Mouse (Mus musculus): ENCODE data around the gene Mical3. TPM values are rescaled to one million over a fixed set of nuclear protein-coding genes. Genes with fewer than 3 reads are reported as not detected.

The Mical3 gene
- polyA plus RNA-seq, 1 experiment from 2014 or later, result 20.7 TPM

DNA sequence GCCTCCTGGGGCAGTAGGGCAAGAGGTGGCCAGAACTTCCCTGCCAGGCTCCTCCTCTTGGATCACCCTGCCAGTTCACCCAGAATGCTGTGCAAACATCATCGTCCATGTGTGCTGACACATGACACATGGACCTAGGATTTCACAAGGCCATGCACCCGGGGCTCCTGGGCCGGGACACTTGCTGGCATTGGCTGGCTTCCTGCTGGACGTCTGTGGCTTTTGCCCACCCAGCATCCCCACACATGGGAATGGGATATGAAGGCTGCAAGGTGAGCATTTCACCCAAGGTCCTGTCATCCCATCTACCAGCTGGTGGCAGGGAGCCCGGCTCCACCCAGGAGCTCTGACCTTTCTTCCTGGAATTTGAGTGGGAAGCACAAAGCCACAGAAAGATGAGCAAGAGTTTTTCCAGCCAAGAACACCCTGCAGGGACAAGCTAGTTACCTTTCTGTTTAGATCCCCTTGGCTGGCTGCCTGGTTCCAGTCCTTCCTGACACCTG is 8.0 kb downstream of the Mical3 start:
- Histone ChIP-seq H3K27me3 (no peaks in the 10 kb centered on the region), H3K9me3 (replicated peaks) (no peaks in the 10 kb centered on the region), H3K4me3 (no peak overlapping the region), H3K4me2 (replicated peaks) (no peak overlapping the region), H3K36me3 (no peaks in the 10 kb centered on the region), H3K27ac (no peak overlapping the region), H3K9ac (no peak overlapping the region), H3K4me1 (peaks cover 4% of the 10 kb centered on the region)
- WGBS, result 74% methylated on average over 5 of the region's 5 CpGs
- ATAC-seq (ENCODE audit: low FRiP score), result no peak

DNA sequence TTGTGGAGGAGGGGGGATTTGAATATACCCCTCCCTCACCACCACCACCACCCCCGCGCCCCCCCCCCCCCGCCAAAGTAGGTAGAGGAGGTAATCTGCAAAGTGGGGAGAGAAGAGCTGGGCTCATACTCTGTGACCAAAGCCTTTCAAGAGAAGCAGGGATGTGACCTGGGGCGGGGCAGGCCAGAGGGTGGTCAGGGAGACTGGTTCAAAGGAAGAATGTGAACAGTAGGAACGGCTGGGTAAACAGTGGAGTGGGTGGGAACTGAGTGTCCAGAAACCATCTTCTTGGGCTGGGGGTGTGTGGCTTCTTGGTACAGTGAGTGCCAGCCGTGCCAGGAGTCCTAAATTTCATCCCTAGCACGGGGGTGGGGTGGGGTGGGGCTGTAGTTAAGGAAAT is 10.0 kb downstream of the Mical3 start:
- no peak for ATAC-seq (ENCODE audit: low FRiP score)
- H3K36me3 ChIP-seq, result no peaks in the 10 kb centered on the region
- no peaks in the 10 kb centered on the region for H3K9me3 ChIP-seq (replicated peaks)
- 33% methylated on average over 7 of the region's 7 CpGs for WGBS
- H3K4me3 ChIP-seq, result no peak overlapping the region
- H3K4me1 ChIP-seq, result peaks cover 3% of the 10 kb centered on the region; the same call in 1 of the 2 replicates
- H3K4me2 ChIP-seq (replicated peaks), result no peak overlapping the region
- no peak overlapping the region for H3K27ac ChIP-seq
- H3K27me3 ChIP-seq, result no peaks in the 10 kb centered on the region
- no peak overlapping the region for H3K9ac ChIP-seq

DNA sequence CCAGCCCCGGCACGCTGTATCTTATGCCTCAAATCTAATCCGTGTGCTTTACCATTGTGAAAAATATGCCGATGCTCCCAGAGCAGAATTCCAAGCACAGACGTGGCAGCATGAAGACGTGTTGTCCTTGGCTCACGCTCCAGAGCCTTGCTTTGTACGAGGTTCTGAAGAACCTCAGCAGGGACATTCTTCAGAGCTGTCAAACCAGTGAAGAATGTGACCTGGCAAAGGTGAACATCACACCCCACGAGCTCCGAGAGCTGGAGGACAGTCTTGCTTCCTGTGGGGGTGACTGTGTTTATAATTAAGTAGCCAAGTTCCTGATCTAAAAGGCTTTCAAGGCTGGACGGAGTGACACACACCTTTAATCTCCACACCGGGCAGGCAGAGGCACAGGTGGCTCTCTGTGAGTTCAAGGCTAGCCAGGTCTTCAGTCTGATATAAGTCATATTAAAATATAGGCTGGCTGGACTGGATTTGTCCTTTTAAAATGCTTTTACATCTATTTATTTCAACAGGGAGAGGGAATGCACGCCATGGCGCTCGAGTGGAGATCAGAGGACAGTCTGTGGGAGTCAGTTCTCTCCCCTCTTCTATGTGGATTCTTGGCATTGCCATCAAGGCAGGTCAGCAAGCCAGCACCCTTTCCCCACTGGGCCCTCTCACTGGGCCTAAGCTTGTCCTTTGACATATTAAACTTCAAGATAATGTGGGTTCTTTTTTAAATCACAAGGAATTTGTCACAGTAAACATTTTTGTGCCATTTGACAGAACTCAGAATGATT is 12.6 kb downstream of the Mical3 start:
- no peak overlapping the region for H3K4me3 ChIP-seq
- H3K27ac ChIP-seq, result no peak overlapping the region
- no peak overlapping the region for H3K9ac ChIP-seq
- WGBS, result 83% methylated on average over 15 of the region's 15 CpGs
- H3K4me2 ChIP-seq (replicated peaks), result no peak overlapping the region
- H3K36me3 ChIP-seq, result no peaks in the 10 kb centered on the region
- ATAC-seq (ENCODE audit: low FRiP score), result no peak
- H3K27me3 ChIP-seq, result no peaks in the 10 kb centered on the region
- H3K4me1 ChIP-seq, result peaks cover 3% of the 10 kb centered on the region; the same call in 1 of the 2 replicates
- H3K9me3 ChIP-seq (replicated peaks), result no peaks in the 10 kb centered on the region

DNA sequence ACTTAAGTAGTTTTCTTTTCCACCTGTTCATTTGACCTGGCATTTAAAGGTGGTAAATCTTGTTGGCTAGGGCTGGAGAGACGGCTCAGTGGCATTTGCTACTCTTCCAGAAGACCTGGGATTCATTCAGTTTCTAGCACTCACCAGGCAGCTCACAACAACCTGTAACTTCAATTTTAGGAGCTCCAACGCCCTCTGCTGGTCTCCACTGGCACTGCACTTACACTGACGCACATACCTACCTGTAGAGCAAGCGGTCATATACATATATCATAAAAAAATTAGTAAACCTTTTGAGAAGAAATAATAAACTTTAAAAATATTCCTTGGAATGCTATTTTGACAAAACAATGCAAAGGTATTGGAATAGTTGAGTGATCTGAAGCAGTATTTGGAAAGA is 13.7 kb downstream of the Mical3 start:
- no peaks in the 10 kb centered on the region for H3K9me3 ChIP-seq (replicated peaks)
- ATAC-seq (ENCODE audit: low FRiP score), result no peak
- H3K9ac ChIP-seq, result no peak overlapping the region
- H3K27me3 ChIP-seq, result no peaks in the 10 kb centered on the region
- no peak overlapping the region for H3K4me2 ChIP-seq (replicated peaks)
- peaks cover 3% of the 10 kb centered on the region; the same call in 1 of the 2 replicates for H3K4me1 ChIP-seq
- no peaks in the 10 kb centered on the region for H3K36me3 ChIP-seq
- no peak overlapping the region for H3K27ac ChIP-seq
- no peak overlapping the region for H3K4me3 ChIP-seq
- 73% methylated on average over 4 of the region's 4 CpGs for WGBS

DNA sequence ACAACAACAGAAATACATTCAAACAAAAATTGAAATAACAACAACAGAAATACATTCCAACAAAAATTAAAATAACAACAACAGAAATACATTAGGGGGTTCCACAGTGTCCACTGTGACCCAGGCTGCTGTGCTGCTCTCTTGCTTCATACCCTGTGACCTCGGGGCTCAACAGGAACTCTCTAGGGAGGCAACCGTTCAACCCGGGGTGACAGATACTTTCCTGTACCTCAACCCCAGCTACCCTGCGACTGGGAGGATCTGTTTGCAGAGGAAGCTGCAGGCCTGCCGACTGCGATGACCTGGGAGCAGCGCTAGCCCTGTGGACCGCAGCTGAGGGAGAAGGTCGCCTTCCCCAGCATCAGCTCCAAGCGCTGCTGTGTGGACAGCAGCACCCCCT is 14.4 kb downstream of the Mical3 start:
- ATAC-seq (ENCODE audit: low FRiP score), result no peak
- 62% methylated on average over 10 of the region's 10 CpGs for WGBS
- no peaks in the 10 kb centered on the region for H3K36me3 ChIP-seq
- no peak overlapping the region for H3K27ac ChIP-seq
- H3K4me3 ChIP-seq, result no peak overlapping the region
- H3K4me2 ChIP-seq (replicated peaks), result no peak overlapping the region
- no peaks in the 10 kb centered on the region for H3K9me3 ChIP-seq (replicated peaks)
- H3K4me1 ChIP-seq, result peaks cover 7% of the 10 kb centered on the region; the same call in 1 of the 2 replicates
- no peaks in the 10 kb centered on the region for H3K27me3 ChIP-seq
- H3K9ac ChIP-seq, result no peak overlapping the region

DNA sequence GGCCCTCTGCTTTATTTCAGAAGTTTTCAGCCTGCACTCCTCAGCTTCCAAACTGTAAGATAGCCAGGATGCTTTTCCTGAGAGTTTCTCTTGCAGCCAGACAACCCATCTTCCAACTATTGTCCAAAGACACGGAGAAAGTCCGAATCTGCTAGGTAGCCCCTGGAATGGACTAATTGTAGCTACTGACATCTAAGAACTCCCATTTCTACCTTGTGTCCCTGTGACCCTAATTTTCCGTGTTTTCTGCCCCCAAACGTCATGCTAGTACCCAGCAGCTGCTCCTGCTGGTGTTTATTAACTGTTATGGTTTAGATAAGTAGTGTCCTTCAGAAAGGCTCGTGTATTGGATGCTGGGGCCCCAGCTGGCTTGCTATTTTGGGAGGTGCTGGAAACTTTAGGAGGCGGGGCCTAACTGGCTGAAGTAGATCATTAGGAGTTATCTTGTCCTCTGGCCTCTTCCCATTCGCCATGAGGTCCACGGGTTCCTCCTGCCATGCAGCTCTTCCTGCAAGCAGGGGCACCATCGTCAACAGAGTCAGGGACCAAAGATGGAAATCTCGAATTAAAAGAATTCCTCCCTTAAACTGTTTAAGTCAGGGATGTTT is 19.2 kb downstream of the Mical3 start:
- Histone ChIP-seq H3K4me2 (replicated peaks) (no peak overlapping the region), H3K27ac (no peak overlapping the region), H3K4me3 (no peak overlapping the region), H3K4me1 (peaks cover 21% of the 10 kb centered on the region), H3K27me3 (no peaks in the 10 kb centered on the region), H3K9ac (no peak overlapping the region), H3K9me3 (replicated peaks) (no peaks in the 10 kb centered on the region), H3K36me3 (no peaks in the 10 kb centered on the region)
- WGBS, result 65% methylated on average over 10 of the region's 10 CpGs
- no peak for ATAC-seq (ENCODE audit: low FRiP score)

DNA sequence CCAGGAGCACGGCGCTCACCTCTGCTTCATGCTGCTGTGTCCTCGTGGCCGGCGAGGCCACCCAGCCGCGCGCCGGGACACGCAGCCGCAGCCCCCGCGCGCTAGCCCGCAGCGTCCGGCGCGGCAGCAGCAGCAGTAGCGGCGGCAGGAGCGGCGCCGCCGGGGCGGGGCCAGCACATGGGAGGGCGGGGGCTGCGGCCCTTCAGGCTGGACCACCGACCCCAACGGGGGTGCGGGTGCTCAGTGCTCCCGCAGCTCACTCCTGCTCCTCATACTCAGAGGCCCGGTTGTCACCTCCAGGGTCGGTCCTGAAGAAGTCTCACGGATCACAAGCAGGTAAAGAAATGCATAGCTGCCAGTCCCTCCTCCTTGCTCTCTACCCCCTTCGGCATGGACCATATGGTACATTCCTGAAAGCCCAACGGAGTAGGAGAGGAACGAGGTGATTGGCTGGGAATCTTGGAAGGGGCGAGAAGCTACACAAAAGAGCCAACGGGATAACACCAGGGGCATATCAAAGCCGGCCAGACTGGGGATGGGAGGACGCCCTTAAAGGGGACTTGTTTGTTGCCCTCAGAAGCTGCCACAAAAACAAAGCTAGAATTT is 20.7 kb downstream of the Mical3 start:
- H3K4me1 ChIP-seq, result peaks cover 30% of the 10 kb centered on the region
- WGBS, result 1% methylated on average over 25 of the region's 42 CpGs

DNA sequence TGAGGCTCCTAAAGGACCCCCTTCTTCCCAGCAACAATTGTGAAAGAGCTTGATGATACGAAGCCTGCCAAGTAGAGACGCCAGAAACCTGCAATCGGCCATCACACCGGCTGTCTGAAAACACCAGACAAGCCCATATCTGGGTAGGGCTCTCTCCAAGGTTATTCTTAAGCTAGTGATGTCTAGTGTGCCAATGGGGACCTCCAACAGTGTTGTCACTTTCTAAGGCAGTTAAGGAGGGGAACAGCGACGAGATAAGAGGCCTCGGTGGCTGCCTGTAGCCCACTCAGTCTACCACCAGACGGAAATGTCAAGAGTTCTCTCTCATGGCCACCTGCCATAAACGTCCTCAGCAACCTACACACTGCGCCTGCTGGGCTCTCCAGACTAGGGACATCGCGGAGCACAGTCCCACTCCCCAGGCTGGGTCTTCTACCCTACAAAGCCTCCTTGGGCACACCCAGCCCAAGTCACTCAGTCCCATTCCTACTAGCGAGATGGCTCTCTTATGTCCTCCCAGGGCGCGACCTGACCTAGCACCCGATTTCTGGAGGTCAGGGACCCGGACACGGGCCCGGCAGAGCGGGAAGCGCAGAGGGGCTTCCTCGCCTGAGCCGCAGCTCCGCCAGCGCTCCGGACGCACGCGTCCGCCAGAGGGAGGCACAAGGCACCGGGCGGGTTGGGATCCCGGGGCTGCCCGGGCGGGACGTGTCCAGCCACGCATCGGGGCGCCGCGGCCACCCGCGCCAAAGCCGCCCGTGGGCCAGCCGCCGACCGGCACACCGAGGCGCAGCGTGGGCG is 21.4 kb downstream of the Mical3 start:
- Histone ChIP-seq H3K9me3 (replicated peaks) (no peaks in the 10 kb centered on the region), H3K36me3 (no peaks in the 10 kb centered on the region), H3K4me3 (peak overlapping the region; percentile 87), H3K4me1 (peaks cover 32% of the 10 kb centered on the region), H3K27ac (peak overlapping the region; percentile 85), H3K9ac (peak overlapping the region; percentile 89), H3K27me3 (no peaks in the 10 kb centered on the region), H3K4me2 (replicated peaks) (peak overlapping the region; percentile 80)
- 3% methylated on average over 40 of the region's 52 CpGs for WGBS
- ATAC-seq (ENCODE audit: low FRiP score), result peak; percentile 44

More for the DNA sequence above, 20.7 kb downstream of the Mical3 start:
- peak overlapping the region; percentile 87 for H3K4me3 ChIP-seq
- peak; percentile 97 for ATAC-seq (ENCODE audit: low FRiP score)
- peak overlapping the region; percentile 85 for H3K27ac ChIP-seq
- no peaks in the 10 kb centered on the region for H3K9me3 ChIP-seq (replicated peaks)
- H3K9ac ChIP-seq, result peak overlapping the region; percentile 89
- H3K27me3 ChIP-seq, result no peaks in the 10 kb centered on the region
- H3K36me3 ChIP-seq, result no peaks in the 10 kb centered on the region
- H3K4me2 ChIP-seq (replicated peaks), result peak overlapping the region; percentile 80

DNA sequence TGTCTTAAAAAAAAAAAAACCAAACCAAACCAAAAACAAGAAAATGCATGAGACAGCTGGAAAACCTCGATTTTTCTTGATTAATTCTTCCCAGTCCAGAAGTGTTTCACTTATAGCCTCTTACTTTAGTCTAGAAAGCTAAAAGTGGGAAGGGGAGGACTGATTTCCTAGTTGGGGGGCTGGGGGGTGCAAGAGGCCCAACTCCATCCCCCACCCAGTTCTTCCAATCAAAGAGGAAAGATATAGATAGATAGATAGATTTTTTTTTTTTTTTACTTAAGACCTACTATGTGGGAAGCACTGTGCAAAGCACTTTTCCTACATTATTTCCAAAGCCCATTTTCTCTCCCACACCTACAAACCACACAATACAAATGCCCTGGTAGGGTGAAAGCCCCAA is 22.7 kb downstream of the Mical3 start:
- H3K9me3 ChIP-seq (replicated peaks), result no peaks in the 10 kb centered on the region
- no peaks in the 10 kb centered on the region for H3K27me3 ChIP-seq
- 0 out of 2 replicates have a peak, but pooled peaks cover under 1% of the 10 kb centered on the region for H3K36me3 ChIP-seq
- peaks cover 32% of the 10 kb centered on the region for H3K4me1 ChIP-seq
- H3K27ac ChIP-seq, result no peak overlapping the region
- ATAC-seq (ENCODE audit: low FRiP score), result no peak
- H3K4me2 ChIP-seq (replicated peaks), result no peak overlapping the region
- WGBS, result 75% methylated on average over 1 of the region's 1 CpGs
- no peak overlapping the region for H3K9ac ChIP-seq
- H3K4me3 ChIP-seq, result no peak overlapping the region

DNA sequence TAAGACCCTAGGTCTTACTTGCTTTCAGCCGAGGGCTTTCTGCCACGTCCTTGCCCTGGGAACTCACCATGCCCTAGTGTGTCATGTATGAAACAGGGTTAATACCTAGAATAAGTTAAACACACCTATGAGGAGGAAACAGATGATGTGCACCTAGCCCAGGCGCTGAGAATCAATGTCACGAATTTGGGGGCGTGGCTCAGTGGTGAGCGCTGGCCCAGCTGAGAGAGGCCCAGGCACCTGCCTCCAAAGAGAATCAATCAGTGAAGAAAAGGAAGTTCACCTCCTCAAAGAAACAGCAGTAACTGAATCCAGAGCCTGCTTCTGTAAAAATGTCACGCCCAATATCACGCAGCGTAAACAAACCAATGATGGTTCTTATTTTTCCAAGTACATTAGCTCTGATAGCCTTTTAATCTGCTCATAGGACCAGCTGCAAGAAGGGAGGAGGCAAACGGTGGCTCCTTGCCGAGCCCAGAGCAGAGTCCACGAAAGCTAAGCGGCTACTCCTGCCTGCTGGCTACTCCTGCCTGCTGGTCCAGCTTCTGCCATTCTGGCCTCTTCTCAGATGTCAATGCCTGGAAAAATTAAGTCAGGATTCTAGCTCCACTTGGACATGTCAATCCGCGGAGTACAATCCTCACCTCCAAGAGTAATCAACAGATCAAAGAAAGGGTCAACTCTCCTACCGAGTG is 23.9 kb downstream of the Mical3 start:
- Histone ChIP-seq H3K9ac (no peak overlapping the region), H3K4me2 (replicated peaks) (no peak overlapping the region), H3K27me3 (no peaks in the 10 kb centered on the region), H3K4me3 (no peak overlapping the region), H3K9me3 (replicated peaks) (no peaks in the 10 kb centered on the region), H3K27ac (no peak overlapping the region), H3K4me1 (peaks cover 31% of the 10 kb centered on the region), H3K36me3 (0 out of 2 replicates have a peak, but pooled peaks cover 3% of the 10 kb centered on the region)
- no peak for ATAC-seq (ENCODE audit: low FRiP score)
- WGBS, result 90% methylated on average over 16 of the region's 16 CpGs

DNA sequence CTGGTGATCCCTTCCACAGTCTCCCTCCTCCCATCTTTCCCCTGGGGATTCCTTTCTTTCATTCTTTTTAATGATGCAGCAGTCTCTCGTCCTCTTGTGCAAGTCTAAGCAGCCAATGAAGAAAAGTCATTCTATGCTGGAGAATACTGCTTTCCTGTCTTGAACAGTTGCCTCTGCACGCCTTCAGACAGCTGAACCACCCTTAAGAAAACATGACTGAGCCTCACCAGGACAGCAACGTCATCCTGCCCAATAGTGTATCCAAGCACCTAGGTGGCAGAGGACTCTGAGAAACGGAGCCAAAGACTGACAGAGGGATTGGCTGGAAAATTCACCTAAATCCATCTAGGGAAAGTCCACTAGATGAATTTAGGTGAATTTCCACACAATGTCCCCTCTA is 25.1 kb downstream of the Mical3 start:
- Histone ChIP-seq H3K27me3 (no peaks in the 10 kb centered on the region), H3K27ac (no peak overlapping the region), H3K36me3 (0 out of 2 replicates have a peak, but pooled peaks cover 3% of the 10 kb centered on the region), H3K4me1 (peaks cover 25% of the 10 kb centered on the region), H3K9ac (no peak overlapping the region), H3K4me3 (no peak overlapping the region), H3K9me3 (replicated peaks) (no peaks in the 10 kb centered on the region), H3K4me2 (replicated peaks) (no peak overlapping the region)
- 55% methylated on average over 4 of the region's 4 CpGs for WGBS
- no peak for ATAC-seq (ENCODE audit: low FRiP score)

All from hindbrain, embryonic 12.5 days (tissue).